Mouse (Mus musculus) CH12.LX (cell line): Measurements from ENCODE around the gene Larp4b.

ENCODE experiments used
- BHLHE40 ChIP-seq: IDR thresholded peaks from 2 replicates; pipeline ENCODE4 v1.6.1; 2011; ENCODE audit warnings: mild to moderate bottlenecking, low read depth, low read length, improper control_type of control experiment
- CTCF ChIP-seq, 2 experiments: IDR thresholded peaks in 1 of 2; conservative IDR thresholded peaks in 1 of 2; 2 replicates each; pipeline ENCODE4 v1.5.1; 2011 to 2012; ENCODE audit warnings: low read depth in 2 of 2, low read length in 2 of 2, improper control_type of control experiment in 1 of 2, inconsistent platforms in 1 of 2, mild to moderate bottlenecking in 1 of 2, moderate library complexity in 1 of 2
- EP300 ChIP-seq: IDR thresholded peaks from 2 replicates; pipeline ENCODE4 v1.6.1; 2011; ENCODE audit warnings: low read length, improper control_type of control experiment
- GABPA ChIP-seq: IDR thresholded peaks from 2 replicates; pipeline ENCODE4 v1.6.1; 2012; ENCODE audit warnings: low read depth, low read length, improper control_type of control experiment, inconsistent platforms; ENCODE audit not compliant: insufficient replicate concordance
- MAZ ChIP-seq: IDR thresholded peaks from 2 replicates; pipeline ENCODE4 v1.6.1; 2012; ENCODE audit warnings: low read depth, mild to moderate bottlenecking, inconsistent platforms, low read length, improper control_type of control experiment, moderate library complexity
- MXI1 ChIP-seq: IDR thresholded peaks from 2 replicates; pipeline ENCODE4 v1.6.1; 2011; ENCODE audit warnings: mild to moderate bottlenecking, low read depth, low read length, improper control_type of control experiment
- NELFE ChIP-seq: IDR thresholded peaks from 2 replicates; pipeline ENCODE4 v1.6.1; 2011; ENCODE audit warnings: low read depth, low read length, improper control_type of control experiment
- POLR2A ChIP-seq: IDR thresholded peaks from 2 replicates; pipeline ENCODE4 v1.6.1; 2011; ENCODE audit warnings: low read depth, mild to moderate bottlenecking, improper control_type of control experiment, low read length
- SMC3 ChIP-seq: IDR thresholded peaks from 2 replicates; pipeline ENCODE4 v1.6.1; 2011; ENCODE audit warnings: low read depth, low read length, improper control_type of control experiment
- TCF12 ChIP-seq: IDR thresholded peaks from 2 replicates; pipeline ENCODE4 v1.6.1; 2014; ENCODE audit warnings: low read depth, mild to moderate bottlenecking, inconsistent platforms, low read length, improper control_type of control experiment
- USF1 ChIP-seq: IDR thresholded peaks from 2 replicates; pipeline ENCODE4 v1.6.1; 2014; ENCODE audit warnings: low read depth, mild to moderate bottlenecking, inconsistent platforms, low read length, improper control_type of control experiment
- USF2 ChIP-seq: conservative IDR thresholded peaks from 2 replicates; pipeline ENCODE4 v1.6.1; 2011; ENCODE audit warnings: low read depth, low read length, improper control_type of control experiment

DNA sequence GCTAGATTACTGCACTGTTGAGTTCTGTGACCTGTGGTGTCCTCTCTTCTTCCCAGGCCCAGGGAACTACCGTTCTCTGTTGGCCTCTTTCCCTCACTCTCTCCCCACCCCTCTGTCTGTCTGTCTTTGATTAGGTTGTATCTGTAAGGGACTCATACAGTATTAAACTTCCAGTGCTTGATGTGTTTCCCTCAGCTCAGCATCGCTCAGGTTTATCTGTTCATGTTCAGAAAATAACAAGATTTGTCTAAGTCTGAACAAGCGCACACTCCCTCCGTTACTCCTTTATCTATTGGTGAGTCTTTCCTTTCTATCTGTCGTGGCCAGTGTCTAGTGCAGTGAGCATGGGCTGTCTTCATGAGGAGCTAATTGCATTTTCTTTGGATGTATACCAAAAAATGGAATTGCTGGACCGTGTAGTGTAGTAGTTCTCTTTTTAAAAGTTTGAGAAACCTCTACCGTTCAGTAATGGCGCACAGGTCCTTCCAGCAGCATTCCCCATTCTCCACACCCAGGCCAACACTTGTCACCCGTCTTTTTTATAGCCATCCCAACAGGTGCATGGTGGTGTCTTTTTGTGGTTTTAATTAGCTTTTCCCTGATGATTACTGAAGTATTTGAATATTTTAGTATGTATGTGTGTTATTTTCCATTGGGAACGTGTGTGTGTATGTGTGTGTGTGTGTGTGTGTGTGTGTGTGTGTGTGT is 27.3 kb downstream of the Larp4b start:
- no peak for TF ChIP-seq EP300
- no peak for TF ChIP-seq POLR2A
- no peak for TF ChIP-seq CTCF (conservative IDR thresholded peaks at IDR 0.05 in 1 of 2, IDR thresholded peaks at IDR 0.05 in 1 of 2; ENCODE audit: low read depth in 2 of 2, low read length in 2 of 2)
- TF ChIP-seq NELFE: no peak
- no peak for TF ChIP-seq BHLHE40
- TF ChIP-seq USF1: no peak
- no peak for TF ChIP-seq MAZ
- no peak for TF ChIP-seq USF2
- no peak for TF ChIP-seq MXI1
- no peak for TF ChIP-seq GABPA
- TF ChIP-seq TCF12: no peak
- no peak for TF ChIP-seq SMC3
